Mouse (Mus musculus) T-cell, adult 2 months (primary cell): ENCODE measurements around the gene Pdxk.

Source experiments
- DNase-seq: peaks from one replicate; pipeline ENCODE4 v3.0.0; 2022; ENCODE audit warnings: low spot score

Gene Pdxk

GRCm38 (mm10) chr10:78458348-78459111, 6.2 kb downstream of the Pdxk start:
- DNase-seq, result no peak

- DNase-seq, result peak; percentile 87
Observed at GRCm38 (mm10) chr10:78457495-78458347, 7.1 kb downstream of the Pdxk start.

- DNase-seq, result no peak
Observed at GRCm38 (mm10) chr10:78456696-78457095, 8.1 kb downstream of the Pdxk start.

GRCm38 (mm10) chr10:78452641-78453040, 12.1 kb downstream of the Pdxk start:
- DNase-seq, result no peak

- DNase-seq, result no peak
Observed at GRCm38 (mm10) chr10:78450761-78451160, 14.0 kb downstream of the Pdxk start.

- DNase-seq, result no peak
Observed at GRCm38 (mm10) chr10:78447396-78447795, 17.4 kb downstream of the Pdxk start.

GRCm38 (mm10) chr10:78446195-78446594, 18.6 kb downstream of the Pdxk start:
- no peak for DNase-seq

GRCm38 (mm10) chr10:78442292-78442691, 22.5 kb downstream of the Pdxk start:
- DNase-seq, result no peak

GRCm38 (mm10) chr10:78441606-78442005, 23.2 kb downstream of the Pdxk start:
- DNase-seq, result no peak

GRCm38 (mm10) chr10:78440812-78441211, 24.0 kb downstream of the Pdxk start:
- DNase-seq, result no peak

- no peak for DNase-seq
Observed at GRCm38 (mm10) chr10:78439990-78440389, 24.8 kb downstream of the Pdxk start.

- DNase-seq, result no peak
Observed at GRCm38 (mm10) chr10:78439550-78439949, 25.2 kb downstream of the Pdxk start.

GRCm38 (mm10) chr10:78438094-78438493, 26.7 kb downstream of the Pdxk start:
- peak; percentile 71 for DNase-seq

- DNase-seq, result no peak
Observed at GRCm38 (mm10) chr10:78432853-78433252, 31.9 kb downstream of the Pdxk start.

- DNase-seq, result no peak
Observed at GRCm38 (mm10) chr10:78429776-78430175, 35.0 kb downstream of the Pdxk start.

GRCm38 (mm10) chr10:78429180-78429579, 35.6 kb downstream of the Pdxk start:
- no peak for DNase-seq

GRCm38 (mm10) chr10:78428070-78428469, 36.7 kb downstream of the Pdxk start:
- no peak for DNase-seq

GRCm38 (mm10) chr10:78426117-78426735, 38.5 kb downstream of the Pdxk start:
- DNase-seq, result no peak

GRCm38 (mm10) chr10:78425181-78426041, 39.4 kb downstream of the Pdxk start, which contains the start of gene Cstb:
Gene Cstb (plus strand): TSS chr10:78425669.
- peak; percentile 83 for DNase-seq

GRCm38 (mm10) chr10:78422614-78423013, 42.2 kb downstream of the Pdxk start:
- no peak for DNase-seq

- DNase-seq, result no peak
Observed at GRCm38 (mm10) chr10:78420929-78421328, 43.8 kb downstream of the Pdxk start.

- DNase-seq, result no peak
Observed at GRCm38 (mm10) chr10:78418791-78419190, 46.0 kb downstream of the Pdxk start.
